Mouse (Mus musculus): Measurements from ENCODE around the gene Fbxo8. TPM values are rescaled to one million over a fixed set of nuclear protein-coding genes. Genes with fewer than 3 reads are reported as not detected.

Gene Fbxo8
- total and polyA plus RNA-seq, 3 experiments = 17.0 to 28.8 TPM; not detected in 1

DNA sequence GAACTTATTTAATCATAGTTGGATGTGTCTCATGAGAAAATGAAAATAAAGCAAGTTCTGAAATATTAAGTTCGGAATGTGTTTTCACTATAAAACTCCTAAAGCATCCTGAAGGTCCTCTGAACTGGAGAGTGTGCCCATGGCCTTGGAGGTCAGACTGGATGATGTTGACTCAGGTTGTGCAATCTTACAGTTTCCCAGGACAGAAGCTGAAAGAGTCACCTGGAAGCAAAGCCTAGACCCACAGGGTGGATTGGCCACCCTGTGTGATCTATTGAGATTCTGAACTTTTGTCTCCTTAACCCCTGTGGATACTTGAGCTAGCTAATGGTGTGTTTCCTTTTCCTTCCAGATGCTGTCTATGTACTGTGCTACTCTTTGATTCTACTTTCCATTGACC, 40.2 kb downstream of the Fbxo8 start:
- no peaks in the 10 kb centered on the region for H3K4me1 ChIP-seq (ENCODE audit: control insufficient read depth in 1 of 2, insufficient read depth in 2 of 2, low read length in 2 of 2)
- H3K36me3 ChIP-seq (ENCODE audit: control insufficient read depth in 1 of 2, insufficient read depth in 2 of 2, low read length in 2 of 2) = 0 out of 4 replicates have a peak, but pooled peaks cover 0 to 1% of the 10 kb centered on the region in 2 experiments
- no peaks in the 10 kb centered on the region for H3K9me3 ChIP-seq (replicated peaks; ENCODE audit: insufficient read depth, low read length)
- H3K27me3 ChIP-seq (ENCODE audit: control insufficient read depth in 1 of 2, insufficient read depth in 2 of 2, low read length in 2 of 2) = no peaks in the 10 kb centered on the region
- H3K9ac ChIP-seq (ENCODE audit: control insufficient read depth, low read depth, low read length, poor library complexity, severe bottlenecking) = no peak overlapping the region
- H3K27ac ChIP-seq (ENCODE audit: control insufficient read depth, low read depth, low read length) = no peak overlapping the region
- no peak for DNase-seq (ENCODE audit: low read depth, low spot score)
- H3K79me2 ChIP-seq (ENCODE audit: control insufficient read depth, insufficient read depth, low read length, poor library complexity) = no peaks in the 10 kb centered on the region
- TF ChIP-seq SMC3 (IDR thresholded peaks at IDR 0.05; ENCODE audit: low read depth, low read length) (no peak), TAL1 (IDR thresholded peaks at IDR 0.05; ENCODE audit: low read length) (no peak), MAFK (IDR thresholded peaks at IDR 0.05; ENCODE audit: borderline replicate concordance, low read depth, low read length) (no peak), TCF12 (IDR thresholded peaks at IDR 0.05; ENCODE audit: low read depth, low read length) (no peak), HCFC1 (IDR thresholded peaks at IDR 0.05; ENCODE audit: low read depth, low read length) (no peak), ZC3H11A (IDR thresholded peaks at IDR 0.05; ENCODE audit: low read depth, low read length) (no peak)
- no peak overlapping the region for H3K4me3 ChIP-seq (ENCODE audit: control insufficient read depth in 1 of 2, insufficient read depth in 1 of 2, low read depth in 2 of 2, low read length in 2 of 2)

DNA sequence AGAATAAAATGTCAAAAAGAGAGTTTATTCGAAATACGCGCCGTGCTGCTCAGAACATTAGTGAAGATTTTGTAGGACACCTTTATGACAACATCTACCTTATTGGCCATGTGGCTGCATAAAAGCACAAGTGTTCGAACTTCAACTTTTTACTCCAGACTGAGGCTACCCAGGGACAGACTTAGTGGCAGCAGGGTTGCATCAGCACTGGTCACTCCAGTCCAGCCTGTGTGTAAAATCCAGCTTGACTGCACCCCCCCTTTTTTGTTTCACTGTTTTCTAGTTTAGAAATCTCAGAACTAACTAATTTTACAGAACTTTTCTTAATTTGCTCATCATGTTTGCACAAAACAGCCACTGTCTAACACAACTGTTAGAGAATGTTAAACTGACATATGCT, 40.6 kb downstream of the Fbxo8 start:
- no peak overlapping the region for H3K4me3 ChIP-seq (ENCODE audit: control insufficient read depth in 1 of 2, insufficient read depth in 1 of 2, low read depth in 2 of 2, low read length in 2 of 2)
- no peak for TF ChIP-seq NRF1 (IDR thresholded peaks at IDR 0.05; ENCODE audit: insufficient read depth, low read depth, low read length, poor library complexity, severe bottlenecking)
- no peak for TF ChIP-seq TAL1 (IDR thresholded peaks at IDR 0.05; ENCODE audit: low read length)
- no peak for TF ChIP-seq HCFC1 (IDR thresholded peaks at IDR 0.05; ENCODE audit: low read depth, low read length)
- no peak for TF ChIP-seq ZC3H11A (IDR thresholded peaks at IDR 0.05; ENCODE audit: low read depth, low read length)
- TF ChIP-seq TBP (IDR thresholded peaks at IDR 0.05; ENCODE audit: low read depth, low read length) = no peak
- TF ChIP-seq E2F4 (IDR thresholded peaks at IDR 0.05; ENCODE audit: borderline replicate concordance, low read depth, low read length) = no peak
- TF ChIP-seq EP300 (IDR thresholded peaks at IDR 0.05; ENCODE audit: low read depth in 1 of 2, low read length in 2 of 2) = no peak

DNA sequence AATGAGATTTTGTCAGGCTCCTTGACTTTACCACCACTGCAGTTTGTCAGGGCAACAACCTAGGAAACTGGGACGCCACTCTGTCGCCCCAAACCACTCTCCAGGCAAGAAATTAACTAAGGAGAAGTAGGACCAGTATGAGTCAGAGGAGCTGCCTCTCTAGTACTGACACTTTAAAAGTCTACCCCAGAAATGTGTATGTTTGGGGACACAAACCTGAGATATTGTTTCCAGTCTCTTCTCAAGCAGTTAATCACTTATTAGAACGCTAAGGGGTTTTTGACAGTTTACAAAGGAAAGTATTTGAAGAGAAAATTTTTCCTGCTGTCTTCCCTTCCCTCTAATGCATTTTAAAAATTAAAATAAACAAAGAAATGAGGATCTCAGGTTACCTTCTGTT, 55.6 kb downstream of the Fbxo8 start:
- H3K27ac ChIP-seq (ENCODE audit: control insufficient read depth, low read depth, low read length) = no peak overlapping the region
- no peaks in the 10 kb centered on the region for H3K79me2 ChIP-seq (ENCODE audit: control insufficient read depth, insufficient read depth, low read length, poor library complexity)
- no peaks in the 10 kb centered on the region for H3K9me3 ChIP-seq (replicated peaks; ENCODE audit: insufficient read depth, low read length)
- H3K4me3 ChIP-seq (ENCODE audit: control insufficient read depth in 1 of 2, insufficient read depth in 1 of 2, low read depth in 2 of 2, low read length in 2 of 2) = no peak overlapping the region
- TF ChIP-seq ZKSCAN1 (IDR thresholded peaks at IDR 0.05; ENCODE audit: low read depth, low read length) (no peak), UBTF (IDR thresholded peaks at IDR 0.05; ENCODE audit: borderline replicate concordance, insufficient read depth, low read depth, low read length) (no peak), TBP (IDR thresholded peaks at IDR 0.05; ENCODE audit: low read depth, low read length) (no peak), ZMIZ1 (IDR thresholded peaks at IDR 0.05; ENCODE audit: low read depth, low read length) (no peak), MYC (IDR thresholded peaks at IDR 0.05; ENCODE audit: low read depth, low read length) (no peak), MYB (IDR thresholded peaks at IDR 0.05; ENCODE audit: low read depth, low read length) (no peak)
- no peak for DNase-seq (ENCODE audit: low read depth, low spot score)
- no peaks in the 10 kb centered on the region for H3K36me3 ChIP-seq (ENCODE audit: control insufficient read depth in 1 of 2, insufficient read depth in 2 of 2, low read length in 2 of 2)
- no peak overlapping the region for H3K9ac ChIP-seq (ENCODE audit: control insufficient read depth, low read depth, low read length, poor library complexity, severe bottlenecking)
- no peaks in the 10 kb centered on the region; a peak in 1 of 4 replicates for H3K27me3 ChIP-seq (ENCODE audit: control insufficient read depth in 1 of 2, insufficient read depth in 2 of 2, low read length in 2 of 2)
- no peaks in the 10 kb centered on the region for H3K4me1 ChIP-seq (ENCODE audit: control insufficient read depth in 1 of 2, insufficient read depth in 2 of 2, low read length in 2 of 2)

More for the DNA sequence above, 40.6 kb downstream of the Fbxo8 start:
- H3K36me3 ChIP-seq (ENCODE audit: control insufficient read depth in 1 of 2, insufficient read depth in 2 of 2, low read length in 2 of 2) = 0 out of 4 replicates have a peak, but pooled peaks cover 0 to 1% of the 10 kb centered on the region in 2 experiments
- no peak overlapping the region for H3K9ac ChIP-seq (ENCODE audit: control insufficient read depth, low read depth, low read length, poor library complexity, severe bottlenecking)
- no peaks in the 10 kb centered on the region for H3K79me2 ChIP-seq (ENCODE audit: control insufficient read depth, insufficient read depth, low read length, poor library complexity)
- H3K27ac ChIP-seq (ENCODE audit: control insufficient read depth, low read depth, low read length) = no peak overlapping the region
- H3K9me3 ChIP-seq (replicated peaks; ENCODE audit: insufficient read depth, low read length) = no peaks in the 10 kb centered on the region
- DNase-seq (ENCODE audit: low read depth, low spot score) = no peak
- no peaks in the 10 kb centered on the region for H3K4me1 ChIP-seq (ENCODE audit: control insufficient read depth in 1 of 2, insufficient read depth in 2 of 2, low read length in 2 of 2)
- no peaks in the 10 kb centered on the region for H3K27me3 ChIP-seq (ENCODE audit: control insufficient read depth in 1 of 2, insufficient read depth in 2 of 2, low read length in 2 of 2)
